Mouse (Mus musculus) G1E-ER4 (cell line): Measurements from ENCODE around the gene Ubxn4. TPM values are rescaled to one million over a fixed set of nuclear protein-coding genes. Genes with fewer than 3 reads are reported as not detected.

Experiments used
- GATA1 ChIP-seq: IDR thresholded peaks from one replicate; pipeline ENCODE4 v1.8.0; 2012; ENCODE audit warnings: low read length, inconsistent platforms
- polyA plus RNA-seq: library from polyadenylated mRNA; stranded (reverse); fragments of >175 nt; gene quantifications from 2 replicates; pipeline ENCODE4 v1.2.3, GENCODE M21; 2012

Gene Ubxn4
- polyA plus RNA-seq, result 33.2 and 42.2 TPM in 2 replicates

DNA sequence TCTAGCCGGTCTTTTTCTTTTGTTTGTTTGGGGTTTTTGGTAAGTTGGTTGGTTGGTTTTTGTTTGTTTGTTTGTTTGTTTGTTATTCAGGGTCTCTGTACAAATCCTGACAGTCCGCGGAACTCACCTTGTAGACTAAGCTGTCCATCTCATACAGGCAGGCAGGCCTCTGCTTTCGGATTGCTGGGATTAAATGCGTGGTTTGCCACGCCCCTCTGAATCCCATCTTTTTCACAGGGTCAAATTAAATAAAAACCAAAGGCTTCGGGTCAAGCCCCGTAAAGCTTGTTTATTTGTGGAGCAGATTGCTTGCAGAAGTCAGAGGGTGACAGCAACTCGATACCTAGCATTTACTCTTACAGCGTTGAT lies at the start of gene Ubxn4:
TSS of gene Ubxn4 (plus strand) at position 338 of the 369 bp plus-strand sequence.
- TF ChIP-seq GATA1, result no peak

GRCm38 (mm10) chr1:128194011-128194410 lies 49.8 kb upstream of the Ubxn4 start:
- TF ChIP-seq GATA1, result no peak

GRCm38 (mm10) chr1:128197353-128197752 lies 46.4 kb upstream of the Ubxn4 start:
- TF ChIP-seq GATA1, result no peak

DNA sequence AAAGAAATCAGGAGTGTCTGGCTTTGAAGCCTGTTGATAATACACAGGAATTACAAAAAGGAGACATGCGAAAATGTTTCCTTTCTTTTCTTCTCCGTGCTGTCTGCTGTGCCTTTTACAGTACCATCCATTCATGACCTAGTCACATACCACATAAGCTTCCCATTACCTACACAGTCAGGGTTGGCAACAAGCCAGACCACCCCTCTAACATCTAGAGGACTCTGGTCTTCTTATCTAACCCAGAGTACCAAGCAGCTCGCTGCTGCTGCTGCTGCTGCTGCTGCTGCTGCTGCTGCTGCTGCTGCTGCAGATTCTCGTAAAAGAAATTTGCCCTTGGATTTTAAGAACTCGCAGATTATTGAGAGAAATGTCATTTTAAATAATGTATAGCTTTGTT lies 30.5 kb upstream of the Ubxn4 start:
- no peak for TF ChIP-seq GATA1

GRCm38 (mm10) chr1:128221886-128222285 lies 21.9 kb upstream of the Ubxn4 start:
- no peak for TF ChIP-seq GATA1

GRCm38 (mm10) chr1:128223304-128223703 lies 20.5 kb upstream of the Ubxn4 start:
- no peak for TF ChIP-seq GATA1

- TF ChIP-seq GATA1, result no peak
These were observed 8.6 kb upstream of the Ubxn4 start for GRCm38 (mm10) chr1:128235181-128235580.

DNA sequence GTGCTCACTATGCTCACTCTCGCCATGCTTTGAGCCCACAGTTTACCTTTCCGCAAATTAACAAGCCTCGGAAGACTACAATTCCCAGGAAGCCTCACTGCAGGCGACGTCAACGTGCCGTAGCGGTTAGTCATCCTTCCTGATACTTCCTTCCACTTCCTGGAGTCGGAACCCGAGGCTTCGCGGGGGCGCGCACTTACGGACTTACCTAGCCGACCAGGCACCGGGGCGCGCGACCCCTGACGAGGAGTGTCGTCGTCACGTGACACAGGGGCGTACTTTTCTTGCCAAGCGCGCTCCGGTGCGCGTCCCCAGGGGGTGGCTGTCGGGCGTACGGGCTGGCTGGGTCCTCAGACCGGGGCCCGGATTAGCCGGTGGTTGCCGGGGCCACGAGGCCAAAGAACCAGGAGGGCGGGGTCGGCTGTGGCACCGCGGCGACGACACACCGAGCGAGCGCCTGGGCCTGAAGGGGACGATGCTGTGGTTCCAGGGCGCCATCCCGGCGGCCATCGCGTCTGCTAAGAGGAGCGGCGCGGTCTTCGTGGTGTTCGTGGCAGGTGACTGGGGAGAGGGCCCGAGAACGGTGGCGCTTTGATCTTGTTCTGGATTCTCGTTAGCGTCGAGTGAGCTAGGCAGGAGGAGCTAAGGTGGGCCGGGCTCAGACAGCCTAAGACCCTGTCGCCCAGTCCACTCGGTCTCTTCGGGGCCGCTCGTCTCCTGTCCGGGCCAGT lies 397 bp downstream of the Ubxn4 start:
- TF ChIP-seq GATA1, result no peak

DNA sequence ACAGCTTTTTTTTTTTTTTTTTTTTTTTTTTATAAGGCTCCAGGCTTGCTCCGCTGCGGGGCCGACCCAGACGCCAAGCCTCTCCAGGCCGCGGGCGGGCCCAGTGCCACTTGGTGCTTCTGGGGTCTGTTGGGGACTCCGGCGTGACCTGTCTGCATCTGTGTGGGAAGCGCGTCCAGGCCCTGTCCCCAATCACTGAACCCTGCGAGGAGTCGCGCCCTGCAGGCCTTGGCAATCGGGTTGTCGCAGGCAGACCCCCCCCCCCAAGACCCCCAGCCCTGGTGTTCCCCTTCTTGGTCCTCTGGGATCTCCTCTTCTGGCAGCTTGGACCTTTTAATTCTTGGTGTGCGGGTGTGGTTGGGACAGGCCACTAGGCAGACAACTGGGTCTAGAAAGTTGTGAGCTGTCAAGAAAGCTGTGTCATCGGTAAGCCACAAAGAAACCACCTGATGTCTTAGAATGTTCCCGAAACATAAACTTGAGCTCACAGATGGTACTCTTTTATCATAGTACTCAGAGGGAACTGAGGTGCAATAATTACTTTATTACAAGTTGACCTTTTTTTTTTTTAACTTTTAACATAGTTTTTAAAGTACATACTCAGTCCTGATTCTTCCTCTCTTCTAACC lies 1.1 kb downstream of the Ubxn4 start:
- no peak for TF ChIP-seq GATA1

- no peak for TF ChIP-seq GATA1
These were observed 27.0 kb downstream of the Ubxn4 start for GRCm38 (mm10) chr1:128270731-128271130.

DNA sequence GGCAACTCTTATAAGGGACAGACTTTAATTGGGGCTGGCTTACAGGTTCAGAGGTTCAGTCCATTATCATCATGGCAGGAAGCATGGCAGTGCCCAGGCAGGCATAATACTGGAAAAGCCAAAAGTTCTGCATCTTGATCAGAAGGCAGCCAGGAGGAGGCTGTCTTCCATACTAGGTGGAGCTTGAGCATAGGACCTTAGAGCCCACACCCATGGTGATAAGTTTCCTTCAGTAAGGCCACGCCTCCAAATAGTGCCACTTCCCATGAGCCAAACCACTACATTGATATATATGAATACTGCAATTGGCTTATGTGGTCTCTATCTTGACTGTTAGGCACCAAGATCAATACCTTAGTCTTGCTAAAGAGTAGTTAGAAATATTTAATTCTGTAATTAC lies 32.1 kb downstream of the Ubxn4 start:
- no peak for TF ChIP-seq GATA1

DNA sequence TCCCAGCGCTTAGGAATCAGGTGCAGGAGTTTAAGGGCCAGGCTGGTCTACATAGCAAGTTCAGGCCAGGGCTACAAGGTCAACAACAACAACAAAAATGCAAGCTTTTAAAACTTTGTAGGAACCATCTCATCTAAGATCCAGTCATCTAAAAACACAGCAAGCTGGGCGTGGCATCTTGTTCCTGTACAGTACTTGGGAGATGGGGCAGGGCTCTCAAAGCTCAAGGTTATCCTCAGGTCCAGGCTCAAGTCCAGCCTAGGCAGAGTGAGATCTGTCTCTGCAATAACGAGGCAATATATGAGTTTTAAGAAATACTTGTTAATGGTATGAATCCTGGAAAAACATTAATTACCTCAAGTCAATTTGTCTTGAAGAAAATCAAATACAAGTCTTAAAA lies 34.8 kb downstream of the Ubxn4 start:
- no peak for TF ChIP-seq GATA1

GRCm38 (mm10) chr1:128281753-128282152 lies 38.0 kb downstream of the Ubxn4 start:
- TF ChIP-seq GATA1, result no peak

- TF ChIP-seq GATA1, result no peak
These were observed 39.2 kb downstream of the Ubxn4 start for GRCm38 (mm10) chr1:128282924-128283323.

- no peak for TF ChIP-seq GATA1
These were observed 40.5 kb downstream of the Ubxn4 start for GRCm38 (mm10) chr1:128284157-128284690.

DNA sequence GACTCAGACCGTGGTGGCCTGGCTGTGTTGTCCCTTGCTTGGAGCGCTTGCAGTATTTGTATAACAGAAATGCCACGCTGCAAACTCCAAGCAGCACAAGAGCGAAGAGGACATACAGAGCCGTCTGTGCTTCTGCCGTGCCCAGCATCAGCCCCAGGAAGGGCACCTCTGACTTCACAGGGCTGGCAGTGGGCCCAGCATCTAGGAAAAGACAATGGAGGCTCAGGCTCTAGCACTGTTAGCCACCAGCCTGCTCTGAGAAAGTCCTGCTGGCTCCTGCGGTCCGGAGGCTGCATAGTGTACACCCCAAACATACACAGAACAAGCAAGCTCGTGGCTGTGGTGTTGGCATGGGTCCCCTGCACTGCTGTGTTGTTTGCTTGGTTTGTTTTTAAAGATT lies 41.4 kb downstream of the Ubxn4 start:
- no peak for TF ChIP-seq GATA1

GRCm38 (mm10) chr1:128290295-128290694 lies 46.5 kb downstream of the Ubxn4 start:
- no peak for TF ChIP-seq GATA1
